In genomic region chr9:70088786-70089096, GRCm38 (mm10) we compare ENCODE assay signal across 26 mouse cellular contexts. TPM values are rescaled to one million over a fixed set of nuclear protein-coding genes. Genes with fewer than 3 reads are reported as not detected.
DNase-seq lines count a peak whose midpoint lies in the region; ATAC-seq and TF ChIP-seq lines count a peak whose summit lies in the region.
"Had no signal": no experiment of that assay in that cellular context is flagged by ENCODE, and none has a peak within 500 bp of the region (broad histone marks: within the 10 kb centered on the region; RNA-seq: fewer than 3 reads in every experiment).

No protein-coding gene starts in this region.

- H3K4me1 ChIP-seq in heart, embryonic 10.5 days = peaks cover 5% of the 10 kb centered on the region; the same call in 1 of the 2 replicates
- H3K4me1 ChIP-seq in limb, embryonic 14.5 days (ENCODE audit: control insufficient read depth, insufficient read depth, low read length) = peaks cover 21% of the 10 kb centered on the region
- H3K4me1 ChIP-seq in limb, embryonic 10.5 days = no peaks in the 10 kb centered on the region
- H3K4me1 ChIP-seq in stomach, embryonic 14.5 days (ENCODE audit: control insufficient read depth, insufficient read depth, low read length) = peaks cover 10% of the 10 kb centered on the region; the same call in 1 of the 2 replicates
- H3K4me1 ChIP-seq in stomach, postnatal 0 days (replicated peaks; ENCODE audit: control insufficient read depth, insufficient read depth) = no peaks in the 10 kb centered on the region
- H3K4me1 ChIP-seq: forebrain, embryonic 12.5 days; liver, embryonic 15.5 days; midbrain, embryonic 12.5 days; neural tube, embryonic 12.5 days had no signal

- TF ChIP-seq CTCF in stomach, postnatal 0 days (IDR thresholded peaks at IDR 0.05; ENCODE audit: low read depth) = no peak

- no peaks in the 10 kb centered on the region for H3K36me3 ChIP-seq in heart, embryonic 10.5 days
- no peaks in the 10 kb centered on the region for H3K36me3 ChIP-seq in limb, embryonic 14.5 days (ENCODE audit: control insufficient read depth, insufficient read depth, low read length)
- H3K36me3 ChIP-seq in limb, embryonic 10.5 days = no peaks in the 10 kb centered on the region
- H3K36me3 ChIP-seq in stomach, embryonic 14.5 days (ENCODE audit: control insufficient read depth, insufficient read depth, low read length) = no peaks in the 10 kb centered on the region
- H3K36me3 ChIP-seq in stomach, postnatal 0 days (ENCODE audit: control insufficient read depth, insufficient read depth, low read length) = no peaks in the 10 kb centered on the region
- H3K36me3 ChIP-seq: embryonic facial prominence, embryonic 12.5 days; forebrain, embryonic 12.5 days; heart, embryonic 15.5 days; hindbrain, embryonic 12.5 days; intestine, embryonic 15.5 days; liver, embryonic 15.5 days; midbrain, embryonic 12.5 days; neural tube, embryonic 12.5 days had no signal

- H3K4me3 ChIP-seq in heart, embryonic 10.5 days = no peak overlapping the region
- H3K4me3 ChIP-seq in limb, embryonic 14.5 days (replicated peaks; ENCODE audit: low read length) = no peak overlapping the region
- H3K4me3 ChIP-seq in limb, embryonic 10.5 days = no peak overlapping the region
- no peak overlapping the region for H3K4me3 ChIP-seq in stomach, embryonic 14.5 days (ENCODE audit: low read depth, low read length)
- no peak overlapping the region for H3K4me3 ChIP-seq in stomach, postnatal 0 days (ENCODE audit: low read depth, low read length)
- H3K4me3 ChIP-seq: embryonic facial prominence, embryonic 12.5 days; forebrain, embryonic 12.5 days; heart, embryonic 15.5 days; hindbrain, embryonic 12.5 days; intestine, embryonic 15.5 days; liver, embryonic 15.5 days; midbrain, embryonic 12.5 days; myocyte; neural tube, embryonic 12.5 days had no signal

- no peak for ATAC-seq in limb, embryonic 14.5 days (ENCODE audit: low FRiP score, low read depth)
- ATAC-seq in stomach, embryonic 14.5 days (ENCODE audit: insufficient number of reproducible peaks, insufficient read depth, low FRiP score, low read depth) = no peak
- no peak for ATAC-seq in stomach, postnatal 0 days (ENCODE audit: low FRiP score, low TSS enrichment)
- ATAC-seq: forebrain, postnatal 0 days; intestine, embryonic 15.5 days had no signal

- H3K9ac ChIP-seq in limb, embryonic 14.5 days (ENCODE audit: low read depth, low read length, severe bottlenecking) = no peak overlapping the region
- no peak overlapping the region for H3K9ac ChIP-seq in stomach, embryonic 14.5 days (replicated peaks; ENCODE audit: low read depth, low read length)
- H3K9ac ChIP-seq in stomach, postnatal 0 days (ENCODE audit: low read length) = no peak overlapping the region
- H3K9ac ChIP-seq: embryonic facial prominence, embryonic 12.5 days; forebrain, embryonic 12.5 days; forebrain, postnatal 0 days; heart, embryonic 15.5 days; hindbrain, embryonic 12.5 days; intestine, embryonic 15.5 days; liver, embryonic 15.5 days; midbrain, embryonic 12.5 days; neural tube, embryonic 12.5 days had no signal

- no peaks in the 10 kb centered on the region for H3K9me3 ChIP-seq in heart, embryonic 10.5 days
- no peaks in the 10 kb centered on the region for H3K9me3 ChIP-seq in limb, embryonic 14.5 days (ENCODE audit: control insufficient read depth, low read length)
- no peaks in the 10 kb centered on the region for H3K9me3 ChIP-seq in limb, embryonic 10.5 days (replicated peaks)
- H3K9me3 ChIP-seq in stomach, embryonic 14.5 days (ENCODE audit: control insufficient read depth, low read depth, low read length) = no peaks in the 10 kb centered on the region
- H3K9me3 ChIP-seq in stomach, postnatal 0 days (ENCODE audit: control insufficient read depth, low read length) = no peaks in the 10 kb centered on the region
- H3K9me3 ChIP-seq: embryonic facial prominence, embryonic 12.5 days; forebrain, embryonic 12.5 days; heart, embryonic 15.5 days; hindbrain, embryonic 12.5 days; intestine, embryonic 15.5 days; liver, embryonic 15.5 days; midbrain, embryonic 12.5 days; neural tube, embryonic 12.5 days had no signal

- H3K27ac ChIP-seq in heart, embryonic 10.5 days = no peak overlapping the region
- H3K27ac ChIP-seq in limb, embryonic 14.5 days (replicated peaks; ENCODE audit: low read depth, low read length) = no peak overlapping the region
- H3K27ac ChIP-seq in limb, embryonic 10.5 days = no peak overlapping the region
- peak overlapping the region; percentile 2; the same call in 1 of the 2 replicates for H3K27ac ChIP-seq in stomach, embryonic 14.5 days (ENCODE audit: low read length)
- no peak overlapping the region for H3K27ac ChIP-seq in stomach, postnatal 0 days (replicated peaks)
- H3K27ac ChIP-seq: embryonic facial prominence, embryonic 12.5 days; forebrain, embryonic 12.5 days; heart, embryonic 15.5 days; hindbrain, embryonic 12.5 days; hindbrain, postnatal 0 days; intestine, embryonic 15.5 days; liver, embryonic 15.5 days; midbrain, embryonic 12.5 days; neural tube, embryonic 12.5 days had no signal

- TF ChIP-seq POLR2A in limb, embryonic 14.5 days (IDR thresholded peaks at IDR 0.05; ENCODE audit: borderline replicate concordance, extremely low read depth, insufficient read depth, insufficient read length) = no peak

- DNase-seq in heart, embryonic 10.5 days (ENCODE audit: low spot score) = peak; percentile 72
- DNase-seq in heart, adult 11 months = no peak
- no peak for DNase-seq in limb, embryonic 14.5 days (ENCODE audit: low spot score)
- DNase-seq in limb, embryonic 10.5 days (ENCODE audit: low spot score) = no peak
- no peak for DNase-seq in stomach, postnatal 0 days (ENCODE audit: low spot score)
- DNase-seq in layer of hippocampus, adult 11-12 months (ENCODE audit: low spot score) = no peak
- DNase-seq: cerebellum, adult 11 months; cerebellum, adult 9-10 months; cerebellum, postnatal 36 days; layer of hippocampus, postnatal 36 days; spleen, adult 18-20 months; thymus, postnatal 4 days had no signal

- peak overlapping the region; percentile 11; the same call in 1 of the 2 replicates for H3K4me2 ChIP-seq in limb, embryonic 14.5 days (replicated peaks; ENCODE audit: low read depth, low read length, severe bottlenecking)
- H3K4me2 ChIP-seq in stomach, embryonic 14.5 days (replicated peaks; ENCODE audit: low read depth, low read length) = no peak overlapping the region
- no peak overlapping the region for H3K4me2 ChIP-seq in stomach, postnatal 0 days (replicated peaks; ENCODE audit: low read depth)
- H3K4me2 ChIP-seq: embryonic facial prominence, embryonic 12.5 days; forebrain, embryonic 12.5 days; heart, embryonic 15.5 days; hindbrain, embryonic 12.5 days; intestine, embryonic 15.5 days; liver, embryonic 15.5 days; midbrain, embryonic 12.5 days; neural tube, embryonic 12.5 days had no signal

- H3K27me3 ChIP-seq in heart, embryonic 10.5 days (ENCODE audit: insufficient read depth, poor library complexity, severe bottlenecking) = peaks cover 8% of the 10 kb centered on the region
- no peaks in the 10 kb centered on the region for H3K27me3 ChIP-seq in limb, embryonic 14.5 days (ENCODE audit: control insufficient read depth, insufficient read depth, low read length)
- no peaks in the 10 kb centered on the region for H3K27me3 ChIP-seq in limb, embryonic 10.5 days (ENCODE audit: low read depth, poor library complexity, severe bottlenecking)
- H3K27me3 ChIP-seq in stomach, embryonic 14.5 days (ENCODE audit: control insufficient read depth, insufficient read depth, low read length) = no peaks in the 10 kb centered on the region
- H3K27me3 ChIP-seq in stomach, postnatal 0 days (ENCODE audit: control insufficient read depth, insufficient read depth, low read length) = no peaks in the 10 kb centered on the region
- H3K27me3 ChIP-seq: embryonic facial prominence, embryonic 12.5 days; forebrain, embryonic 12.5 days; heart, embryonic 15.5 days; hindbrain, embryonic 12.5 days; intestine, embryonic 15.5 days; liver, embryonic 15.5 days; midbrain, embryonic 12.5 days; neural tube, embryonic 12.5 days had no signal

- WGBS in heart, embryonic 10.5 days = 62% methylated on average over 6 of the region's 6 CpGs
- 58% methylated on average over 6 of the region's 6 CpGs for WGBS in limb, embryonic 14.5 days
- WGBS in limb, embryonic 10.5 days = 80% methylated on average over 6 of the region's 6 CpGs
- 53% methylated on average over 6 of the region's 6 CpGs for WGBS in stomach, embryonic 14.5 days
- WGBS in stomach, postnatal 0 days = 40% methylated on average over 6 of the region's 6 CpGs

- no peak for TF ChIP-seq EP300 in stomach, postnatal 0 days (optimal IDR thresholded peaks at IDR 0.05)

RNA-seq across cellular contexts. Expression of gene Gcnt3, which starts 50.9 kb away (rescaled TPM):
- not detected in 2 replicates for polyA plus RNA-seq in heart, embryonic 10.5 days (2016; fragmentation: Nextera tagmentation; extraction: Ambion mirVana)
- polyA plus RNA-seq in limb, embryonic 14.5 days (2012; rRNA removed) = 0.01 and 0.03 TPM in 2 replicates
- 0.04 and 0.06 TPM in 2 replicates for polyA plus RNA-seq in limb, embryonic 14.5 days (2014; fragmentation: Nextera tagmentation; extraction: Ambion mirVana)
- polyA plus RNA-seq in limb, embryonic 10.5 days (2016; fragmentation: Nextera tagmentation; extraction: Ambion mirVana) = not detected in 2 replicates
- 9.8 and 10.4 TPM in 2 replicates for polyA plus RNA-seq in stomach, embryonic 14.5 days (2014; fragmentation: Nextera tagmentation; extraction: Ambion mirVana)
- 76.2 and 81.1 TPM in 2 replicates for polyA plus RNA-seq in stomach, postnatal 0 days (2015; fragmentation: Nextera tagmentation; extraction: Ambion mirVana)
- polyA plus RNA-seq: embryonic facial prominence, embryonic 12.5 days; forebrain, embryonic 12.5 days; forebrain, postnatal 0 days; heart, embryonic 15.5 days; hindbrain, embryonic 12.5 days; limb, embryonic 11.5 days; liver, embryonic 15.5 days; midbrain, embryonic 12.5 days; midbrain, postnatal 0 days; neural tube, embryonic 12.5 days had no signal

RNA-seq across cellular contexts. Expression of gene Fam81a, which starts 53.6 kb away (rescaled TPM):
- polyA plus RNA-seq in heart, embryonic 10.5 days (2016; fragmentation: Nextera tagmentation; extraction: Ambion mirVana) = 8.4 and 18.1 TPM in 2 replicates
- 3.2 TPM in 2 replicates for polyA plus RNA-seq in limb, embryonic 14.5 days (2012; rRNA removed)
- polyA plus RNA-seq in limb, embryonic 14.5 days (2014; fragmentation: Nextera tagmentation; extraction: Ambion mirVana) = 6.2 and 6.7 TPM in 2 replicates
- polyA plus RNA-seq in limb, embryonic 10.5 days (2016; fragmentation: Nextera tagmentation; extraction: Ambion mirVana) = 1.6 and 2.1 TPM in 2 replicates
- polyA plus RNA-seq in stomach, embryonic 14.5 days (2014; fragmentation: Nextera tagmentation; extraction: Ambion mirVana) = 4.6 and 8.5 TPM in 2 replicates
- 2.9 and 3.0 TPM in 2 replicates for polyA plus RNA-seq in stomach, postnatal 0 days (2015; fragmentation: Nextera tagmentation; extraction: Ambion mirVana)

Comparison
In these comparisons a context has a peak if more than half of its experiments do, and no peak if none do; other contexts are left out.
1. RNA of gene Gcnt3, which starts 50.9 kb away (polyA plus RNA-seq): 76.2 to 81.1 TPM in stomach, postnatal 0 days and 9.8 to 10.4 TPM in stomach, embryonic 14.5 days; 0.01 to 0.06 TPM in limb, embryonic 14.5 days, not detected in heart, embryonic 10.5 days and not detected in limb, embryonic 10.5 days; every median in the first group is over 10 times any median in the second.